Mouse (Mus musculus): ENCODE measurements around the gene Dpep2nb. TPM values are rescaled to one million over a fixed set of nuclear protein-coding genes. Genes with fewer than 3 reads are reported as not detected.

Gene Dpep2nb
- polyA plus RNA-seq, 1 experiment, result 0.06 TPM

DNA sequence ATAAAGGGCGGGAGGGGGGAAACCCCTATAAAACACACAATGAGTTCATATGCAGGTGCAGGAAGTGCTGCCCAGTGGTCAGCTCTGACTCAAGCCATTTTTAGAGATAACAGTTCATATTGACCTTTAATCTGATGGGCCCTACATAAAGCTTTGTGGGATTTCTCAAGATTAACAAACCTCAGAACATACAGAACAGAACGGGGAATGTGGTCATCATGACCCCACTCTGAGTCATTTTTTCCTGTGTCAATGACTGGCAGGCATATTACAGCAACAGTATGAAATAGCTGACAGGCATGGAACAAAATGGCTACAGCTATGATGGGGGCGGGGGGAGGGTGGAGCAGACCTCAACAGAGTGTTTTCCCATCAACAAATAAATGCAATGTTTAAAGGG lies 1.4 kb upstream of the Dpep2nb start:
- TF ChIP-seq CTCF (conservative IDR thresholded peaks at IDR 0.05; ENCODE audit: insufficient read depth, insufficient read length, low read depth, low read length) (no peak), POLR2A (IDR thresholded peaks at IDR 0.05; ENCODE audit: low read depth, low read length) (no peak)
- Histone ChIP-seq H3K4me1 (ENCODE audit: control insufficient read depth, insufficient read depth, low read length) (peaks cover 5% of the 10 kb centered on the region; the same call in 1 of the 2 replicates), H3K4me3 (ENCODE audit: insufficient read depth, low read depth, low read length) (no peak overlapping the region), H3K27me3 (replicated peaks; ENCODE audit: control insufficient read depth, insufficient read depth, low read length) (no peaks in the 10 kb centered on the region), H3K36me3 (ENCODE audit: control insufficient read depth, insufficient read depth, low read length) (no peaks in the 10 kb centered on the region), H3K27ac (ENCODE audit: insufficient read depth, low read depth, low read length) (no peak overlapping the region)
- WGBS, result 76% methylated on average over 3 of the region's 3 CpGs
- no peak for DNase-seq

DNA sequence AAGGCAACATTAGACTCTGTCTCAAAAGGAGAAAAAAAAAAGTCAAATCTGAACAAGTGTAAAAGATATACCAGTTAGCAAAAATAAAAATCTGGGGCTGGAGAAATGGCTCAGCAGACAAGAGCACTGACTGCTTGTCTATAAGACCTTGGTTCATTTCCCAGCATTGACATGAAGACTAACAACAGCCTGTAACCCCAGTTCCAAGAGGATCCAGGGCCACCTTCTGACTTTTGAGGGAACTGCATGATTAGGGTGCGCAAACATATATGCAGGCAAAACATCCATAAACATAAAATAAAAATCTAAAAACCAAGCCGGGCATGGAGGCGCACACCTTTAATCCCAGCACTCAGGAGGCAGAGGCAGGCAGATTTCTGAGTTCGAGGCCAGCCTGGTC lies 638 bp upstream of the Dpep2nb start:
- no peak overlapping the region for H3K27ac ChIP-seq (ENCODE audit: insufficient read depth, low read depth, low read length)
- peak; percentile 14 for DNase-seq
- H3K4me1 ChIP-seq (ENCODE audit: control insufficient read depth, insufficient read depth, low read length), result peaks cover 5% of the 10 kb centered on the region; the same call in 1 of the 2 replicates
- no peaks in the 10 kb centered on the region for H3K27me3 ChIP-seq (replicated peaks; ENCODE audit: control insufficient read depth, insufficient read depth, low read length)
- H3K36me3 ChIP-seq (ENCODE audit: control insufficient read depth, insufficient read depth, low read length), result no peaks in the 10 kb centered on the region
- no peak overlapping the region for H3K4me3 ChIP-seq (ENCODE audit: insufficient read depth, low read depth, low read length)
- 90% methylated on average over 4 of the region's 4 CpGs for whole genome bisulfite sequencing
- TF ChIP-seq POLR2A (IDR thresholded peaks at IDR 0.05; ENCODE audit: low read depth, low read length) (no peak), CTCF (conservative IDR thresholded peaks at IDR 0.05; ENCODE audit: insufficient read depth, insufficient read length, low read depth, low read length) (peak; percentile 33; the same call in 1 of the 2 replicates)

DNA sequence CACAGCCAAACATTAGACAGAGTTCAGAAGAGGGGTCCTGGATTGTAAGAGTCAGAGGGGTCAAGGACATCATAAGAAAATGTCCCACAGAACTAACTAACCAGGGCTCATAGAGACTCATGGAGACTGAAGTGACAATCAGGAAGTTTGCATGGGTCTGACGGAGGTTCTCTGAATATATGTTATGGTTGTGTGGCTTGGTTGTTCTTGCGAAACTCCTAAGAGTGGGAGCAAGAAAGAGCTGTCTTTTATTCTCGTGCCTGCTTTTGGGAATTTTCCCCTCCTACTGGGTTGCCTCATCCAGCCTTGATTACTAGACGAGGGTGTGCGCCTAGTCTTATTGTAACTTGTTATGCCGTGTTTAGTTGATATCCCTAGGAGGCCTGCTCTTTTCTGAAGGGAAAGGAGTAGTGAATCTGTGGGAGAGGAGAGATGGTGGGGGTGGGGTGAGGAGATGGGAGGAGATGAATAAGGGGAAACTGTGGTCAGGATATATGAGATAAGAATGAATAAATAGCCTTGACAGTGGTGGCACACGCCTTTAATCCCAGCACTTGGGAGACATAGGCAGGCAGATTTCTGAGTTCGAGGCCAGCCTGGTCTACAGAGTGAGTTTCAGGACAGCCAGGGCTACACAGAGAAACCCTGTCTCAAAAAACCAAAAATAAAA lies 1.1 kb downstream of the Dpep2nb start:
- DNase-seq, result no peak
- Histone ChIP-seq H3K4me3 (ENCODE audit: insufficient read depth, low read depth, low read length) (no peak overlapping the region), H3K27me3 (replicated peaks; ENCODE audit: control insufficient read depth, insufficient read depth, low read length) (no peaks in the 10 kb centered on the region), H3K36me3 (ENCODE audit: control insufficient read depth, insufficient read depth, low read length) (no peaks in the 10 kb centered on the region), H3K4me1 (ENCODE audit: control insufficient read depth, insufficient read depth, low read length) (no peaks in the 10 kb centered on the region), H3K27ac (ENCODE audit: insufficient read depth, low read depth, low read length) (no peak overlapping the region; the same call in 1 of the 2 replicates)
- 82% methylated on average over 8 of the region's 8 CpGs for WGBS
- TF ChIP-seq POLR2A (IDR thresholded peaks at IDR 0.05; ENCODE audit: low read depth, low read length), result no peak
- no peak for TF ChIP-seq CTCF (conservative IDR thresholded peaks at IDR 0.05; ENCODE audit: insufficient read depth, insufficient read length, low read depth, low read length)

DNA sequence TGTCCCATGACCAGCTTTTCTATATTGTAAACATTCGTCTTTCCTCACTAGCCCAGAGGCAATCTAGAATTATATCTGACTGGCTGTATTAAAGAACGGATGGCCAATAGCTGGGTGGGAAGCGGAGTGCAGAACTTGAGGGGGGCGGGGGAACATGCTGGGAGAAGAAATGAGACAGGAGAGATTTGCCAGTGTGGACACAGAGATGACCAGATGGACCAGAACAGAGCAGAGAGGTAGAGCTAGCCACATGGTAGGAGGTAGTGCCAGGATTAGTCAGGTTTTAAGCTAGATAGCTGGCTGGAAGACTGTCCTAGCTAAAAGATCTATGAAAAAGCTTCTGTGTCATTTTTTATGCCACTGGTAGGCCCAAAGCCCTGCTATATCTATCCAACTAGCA lies 3.9 kb downstream of the Dpep2nb start:
- no peak overlapping the region for H3K4me3 ChIP-seq (ENCODE audit: insufficient read depth, low read depth, low read length)
- no peak overlapping the region for H3K27ac ChIP-seq (ENCODE audit: insufficient read depth, low read depth, low read length)
- no peaks in the 10 kb centered on the region for H3K27me3 ChIP-seq (replicated peaks; ENCODE audit: control insufficient read depth, insufficient read depth, low read length)
- H3K4me1 ChIP-seq (ENCODE audit: control insufficient read depth, insufficient read depth, low read length), result 0 out of 2 replicates have a peak, but pooled peaks cover 2% of the 10 kb centered on the region
- 86% methylated on average over 4 of the region's 4 CpGs for WGBS
- DNase-seq, result no peak
- TF ChIP-seq CTCF (conservative IDR thresholded peaks at IDR 0.05; ENCODE audit: insufficient read depth, insufficient read length, low read depth, low read length), result no peak
- no peak for TF ChIP-seq POLR2A (IDR thresholded peaks at IDR 0.05; ENCODE audit: low read depth, low read length)
- no peaks in the 10 kb centered on the region for H3K36me3 ChIP-seq (ENCODE audit: control insufficient read depth, insufficient read depth, low read length)

GRCm38 (mm10) chr8:105998971-105999370 lies 6.8 kb downstream of the Dpep2nb start:
- no peaks in the 10 kb centered on the region for H3K36me3 ChIP-seq (ENCODE audit: control insufficient read depth, insufficient read depth, low read length)
- no peak for TF ChIP-seq CTCF (conservative IDR thresholded peaks at IDR 0.05; ENCODE audit: insufficient read depth, insufficient read length, low read depth, low read length)
- no peak for TF ChIP-seq POLR2A (IDR thresholded peaks at IDR 0.05; ENCODE audit: low read depth, low read length)
- peak; percentile 81 for DNase-seq
- no peaks in the 10 kb centered on the region for H3K27me3 ChIP-seq (replicated peaks; ENCODE audit: control insufficient read depth, insufficient read depth, low read length)
- H3K4me3 ChIP-seq (ENCODE audit: insufficient read depth, low read depth, low read length), result no peak overlapping the region
- WGBS, result 72% methylated on average over 2 of the region's 2 CpGs
- H3K27ac ChIP-seq (ENCODE audit: insufficient read depth, low read depth, low read length), result peak overlapping the region; percentile 45
- H3K4me1 ChIP-seq (ENCODE audit: control insufficient read depth, insufficient read depth, low read length), result 0 out of 2 replicates have a peak, but pooled peaks cover 2% of the 10 kb centered on the region

- Histone ChIP-seq H3K36me3 (ENCODE audit: control insufficient read depth, insufficient read depth, low read length) (no peaks in the 10 kb centered on the region), H3K4me1 (ENCODE audit: control insufficient read depth, insufficient read depth, low read length) (0 out of 2 replicates have a peak, but pooled peaks cover 2% of the 10 kb centered on the region), H3K4me3 (ENCODE audit: insufficient read depth, low read depth, low read length) (no peak overlapping the region), H3K27ac (ENCODE audit: insufficient read depth, low read depth, low read length) (no peak overlapping the region), H3K27me3 (replicated peaks; ENCODE audit: control insufficient read depth, insufficient read depth, low read length) (no peaks in the 10 kb centered on the region)
- DNase-seq, result peak; percentile 12
- WGBS, result 60% methylated on average over 7 of the region's 7 CpGs
- TF ChIP-seq POLR2A (IDR thresholded peaks at IDR 0.05; ENCODE audit: low read depth, low read length) (no peak), CTCF (conservative IDR thresholded peaks at IDR 0.05; ENCODE audit: insufficient read depth, insufficient read length, low read depth, low read length) (no peak)
These were observed 9.4 kb downstream of the Dpep2nb start for GRCm38 (mm10) chr8:105996359-105996758.

DNA sequence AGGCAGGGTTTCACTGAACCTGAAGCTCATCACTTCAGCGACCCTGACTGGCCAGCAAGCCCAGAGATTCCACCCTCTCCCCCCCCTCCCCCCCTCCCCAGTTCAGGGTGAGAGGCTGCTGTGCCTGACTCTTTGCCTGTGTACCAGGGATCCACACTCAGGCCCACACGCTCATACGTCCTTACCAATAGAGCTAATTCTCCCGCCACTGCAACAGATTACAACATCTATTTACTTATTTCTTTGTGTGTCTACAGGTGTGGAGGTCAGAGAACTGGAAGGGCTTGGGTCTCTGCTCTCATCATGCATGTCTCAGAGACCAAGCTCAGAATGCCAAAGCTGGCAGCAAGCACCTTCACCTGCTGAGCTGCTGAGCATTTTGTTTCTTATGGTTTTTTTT lies 12.5 kb downstream of the Dpep2nb start:
- TF ChIP-seq POLR2A (IDR thresholded peaks at IDR 0.05; ENCODE audit: low read depth, low read length), result no peak
- no peak for TF ChIP-seq CTCF (conservative IDR thresholded peaks at IDR 0.05; ENCODE audit: insufficient read depth, insufficient read length, low read depth, low read length)
- Histone ChIP-seq H3K4me1 (ENCODE audit: control insufficient read depth, insufficient read depth, low read length) (no peaks in the 10 kb centered on the region), H3K27me3 (replicated peaks; ENCODE audit: control insufficient read depth, insufficient read depth, low read length) (no peaks in the 10 kb centered on the region), H3K4me3 (ENCODE audit: insufficient read depth, low read depth, low read length) (no peak overlapping the region), H3K27ac (ENCODE audit: insufficient read depth, low read depth, low read length) (no peak overlapping the region), H3K36me3 (ENCODE audit: control insufficient read depth, insufficient read depth, low read length) (no peaks in the 10 kb centered on the region)
- 72% methylated on average over 4 of the region's 4 CpGs for WGBS
- no peak for DNase-seq

All from kidney, adult 2 months (tissue).